Mouse (Mus musculus) natural killer cell, adult 2 months (primary cell): Measurements from ENCODE around the gene Olfr923.
"Not testable (repeated sequence)": the region's sequence is repeated elsewhere in the genome, so short reads cannot be mapped to it uniquely, and the experiment has no call there.

Experiments used
- DNase-seq, 2 experiments: peaks; one replicate each; pipeline ENCODE4 v3.0.0; 2022; ENCODE audit warnings: low spot score in 2 of 2

The Olfr923 gene

DNA sequence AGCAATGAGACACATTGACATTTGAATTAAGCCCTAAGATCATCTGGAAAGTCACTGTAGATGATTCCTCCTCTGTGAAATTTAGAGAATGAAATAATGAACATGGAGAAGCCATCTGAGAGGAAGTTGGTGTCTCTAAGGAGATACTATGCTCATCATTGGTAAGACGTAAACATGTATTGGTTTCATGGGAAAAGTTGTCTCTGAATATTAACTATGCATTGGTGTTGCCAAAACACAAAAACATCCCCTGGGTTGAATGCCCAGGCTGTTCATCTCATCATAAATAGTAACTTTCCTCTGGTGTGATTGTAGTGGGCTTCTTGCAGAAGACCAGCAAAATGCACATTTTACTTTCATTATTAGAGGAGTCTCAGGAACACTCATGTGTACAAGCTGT is at the start of gene Olfr923:
Gene Olfr923, plus strand, starts transcription at position 301 of the 400 bp plus-strand sequence.
- DNase-seq, result no peak

DNA sequence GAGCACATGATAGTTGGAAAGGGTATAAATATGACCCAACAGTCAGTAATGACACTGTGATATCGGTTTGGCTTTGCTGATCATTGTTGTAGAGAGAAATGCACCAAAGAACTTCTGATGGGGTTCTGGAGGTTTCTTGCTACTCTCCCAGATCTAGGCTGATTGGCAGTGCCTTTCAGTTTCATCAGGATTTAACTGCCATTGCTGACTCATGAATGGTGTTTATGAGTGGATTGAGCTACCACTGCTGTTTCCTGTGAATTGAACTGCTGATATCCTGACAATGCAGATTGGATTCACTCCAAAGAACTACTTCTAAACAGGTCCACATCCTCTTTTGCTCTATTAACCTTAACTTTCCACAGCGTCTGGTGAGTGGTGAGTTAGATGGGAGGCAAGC is 33.7 kb upstream of the Olfr923 start:
- no peak for DNase-seq

DNA sequence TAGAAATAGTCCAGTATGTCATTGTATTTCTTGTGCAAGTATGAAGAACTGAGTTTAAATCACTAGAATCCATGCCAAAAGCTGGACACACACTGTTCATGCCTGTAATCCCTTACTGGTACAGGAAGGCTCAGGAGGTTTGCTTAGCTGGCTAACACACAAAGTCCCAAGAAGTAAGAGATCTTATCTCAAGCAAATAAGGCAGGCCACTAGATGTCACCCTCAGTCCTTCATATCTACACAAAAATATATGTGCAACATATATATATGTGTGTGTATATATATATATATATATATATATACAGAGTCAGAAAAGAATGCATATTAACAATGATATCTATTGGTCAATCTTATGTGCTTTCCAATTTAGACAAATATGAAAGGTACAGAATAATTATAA is 20.6 kb upstream of the Olfr923 start:
- no peak for DNase-seq

DNA sequence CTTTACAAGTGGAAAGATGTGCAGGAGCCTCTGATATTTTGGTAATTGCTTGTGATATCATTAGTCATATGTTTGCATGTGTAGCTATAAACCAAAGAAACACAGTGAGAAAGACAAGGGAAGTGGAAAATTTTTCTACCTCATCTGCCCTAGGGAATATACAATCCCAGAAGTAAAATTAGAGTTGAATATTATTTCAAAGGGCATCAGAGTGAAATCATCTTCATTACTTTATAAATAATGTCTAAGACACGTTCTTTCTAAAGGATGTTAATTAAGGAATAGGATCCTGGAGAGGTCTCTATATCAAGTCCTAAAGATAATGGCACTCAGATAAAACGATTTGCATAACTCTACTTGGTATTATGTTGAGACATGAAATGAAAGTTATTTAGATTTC is 12.0 kb upstream of the Olfr923 start, which contains the start of gene Olfr922:
Gene Olfr922, plus strand, starts transcription at position 301 of the 400 bp plus-strand sequence.
- no peak for DNase-seq

DNA sequence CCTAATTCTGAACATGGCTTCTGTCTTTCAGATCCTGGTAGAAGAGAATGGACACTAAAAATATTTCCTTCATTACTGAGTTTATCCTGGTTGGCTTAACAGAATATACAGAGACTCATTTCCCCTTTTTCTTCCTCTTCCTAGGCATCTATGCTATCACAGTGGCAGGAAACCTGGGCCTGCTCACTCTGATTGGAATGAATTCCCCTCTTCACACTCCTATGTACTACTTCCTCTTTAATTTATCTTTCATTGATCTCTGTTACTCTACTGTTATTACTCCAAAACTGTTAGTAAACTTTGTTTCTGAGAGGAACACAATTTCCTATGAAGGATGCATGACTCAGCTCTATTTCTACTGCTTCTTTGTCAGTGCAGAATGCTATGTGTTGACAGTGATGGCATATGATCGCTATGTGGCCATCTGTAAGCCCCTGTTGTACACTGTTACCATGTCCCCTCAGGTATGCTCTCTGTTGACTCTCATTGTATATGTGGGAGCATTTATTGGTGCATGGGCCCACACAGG is 10.8 kb upstream of the Olfr923 start:
- no peak for DNase-seq

DNA sequence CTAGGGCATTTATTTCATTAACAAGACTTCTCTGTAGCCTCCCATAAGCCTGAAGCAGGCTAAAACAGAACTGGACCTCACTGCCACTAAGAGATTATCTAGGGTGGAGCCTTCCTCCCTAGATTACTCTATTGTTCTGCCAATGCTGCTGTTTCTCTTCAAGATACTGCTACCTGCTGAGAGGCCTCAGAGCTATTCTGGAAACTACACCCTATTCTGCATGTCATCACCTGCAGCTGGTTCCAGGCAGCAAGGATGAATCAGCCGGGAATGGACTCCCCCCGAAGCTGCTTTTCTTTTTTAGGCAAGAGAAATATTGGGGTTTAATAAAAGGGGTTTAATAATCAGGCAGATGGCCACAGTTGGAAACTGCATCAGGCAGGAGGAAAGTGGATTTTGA is 6.7 kb downstream of the Olfr923 start:
- no peak for DNase-seq

DNA sequence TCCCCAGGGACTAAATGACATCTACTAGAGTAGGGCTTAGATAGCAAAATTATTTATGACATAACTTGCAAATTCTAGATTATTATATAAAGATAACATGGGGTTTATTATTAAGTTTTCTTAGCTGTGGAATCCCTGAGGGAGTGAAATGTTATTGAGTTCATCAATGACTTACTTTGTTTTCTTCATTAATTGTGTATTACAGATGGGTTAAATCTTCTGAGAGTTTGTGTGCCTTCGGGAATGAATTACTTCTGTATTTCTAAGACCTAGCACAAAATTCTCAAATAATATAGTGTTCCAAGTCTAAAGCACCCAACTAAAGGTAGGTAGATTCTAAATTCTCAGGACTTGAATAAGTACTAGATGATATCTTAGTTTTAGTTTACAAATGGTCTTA is 17.8 kb downstream of the Olfr923 start, which contains the start of gene Olfr924:
Gene Olfr924, plus strand, starts transcription at position 301 of the 400 bp plus-strand sequence.
- no peak for DNase-seq

DNA sequence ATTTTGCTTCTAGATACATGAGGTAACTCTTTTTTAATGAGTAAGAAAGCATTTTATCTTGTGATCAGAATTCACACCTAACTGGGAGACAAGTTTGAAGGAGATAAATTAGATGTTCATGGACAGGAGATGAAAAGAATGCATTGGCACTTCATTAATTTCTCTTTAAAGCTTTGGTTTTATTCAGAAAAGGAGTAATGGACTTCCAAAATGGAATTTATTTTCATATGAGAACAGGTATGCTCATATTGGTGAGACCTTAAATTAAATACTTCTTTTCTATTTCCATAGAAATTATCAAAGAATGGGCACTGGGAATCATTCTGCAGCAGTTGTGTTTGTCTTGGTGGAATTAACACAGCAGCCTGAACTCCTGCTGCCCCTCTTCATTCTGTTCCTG is 28.4 kb downstream of the Olfr923 start, which contains the start of gene Olfr26:
Gene Olfr26, plus strand, starts transcription at position 301 of the 400 bp plus-strand sequence.
- no peak for DNase-seq

DNA sequence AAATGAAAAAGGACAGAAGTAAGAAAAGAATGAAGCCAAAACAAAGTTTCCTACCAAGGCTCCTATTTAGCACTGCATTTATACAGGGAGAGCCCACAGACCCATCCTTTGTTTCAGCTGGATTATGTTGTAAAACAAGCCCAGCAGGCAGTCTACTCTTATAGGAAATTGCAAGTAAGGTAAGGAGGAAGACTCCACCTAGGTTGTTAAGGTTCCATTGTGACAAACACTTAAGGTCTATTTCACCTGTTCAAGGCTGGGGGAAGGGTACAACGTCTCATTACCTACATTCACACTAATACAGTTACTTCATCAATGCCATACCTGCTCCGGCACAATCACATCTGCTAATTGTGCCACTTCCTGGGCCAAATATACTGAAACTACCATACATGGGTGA is 48.5 kb downstream of the Olfr923 start:
- not testable (repeated sequence) for DNase-seq

DNA sequence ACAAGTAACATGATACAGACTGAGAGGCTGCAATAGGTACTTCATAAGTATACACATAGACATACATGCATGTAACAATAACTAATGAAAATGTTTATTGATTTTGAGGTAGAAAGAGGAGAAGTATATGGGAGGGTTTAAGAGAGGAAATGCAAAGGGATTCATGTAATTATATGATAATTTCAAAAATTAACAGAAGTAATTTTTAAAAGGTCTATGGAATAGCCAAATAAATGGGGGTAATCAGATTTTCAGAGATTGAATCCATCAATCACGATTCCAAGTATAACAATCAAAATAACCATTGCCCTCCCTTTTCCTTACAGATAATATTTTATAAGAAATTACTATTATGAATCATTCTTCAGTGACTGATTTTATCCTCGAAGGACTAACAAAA is 50.5 kb downstream of the Olfr923 start, which contains the start of gene Olfr926:
Gene Olfr926, plus strand, starts transcription at position 301 of the 400 bp plus-strand sequence.
- DNase-seq, result no peak
